Mouse (Mus musculus) kidney, adult 2 months (tissue): ENCODE measurements around the gene Doxl2.

Experiments used
- CTCF ChIP-seq: fragments of 200-500 bp; conservative IDR thresholded peaks from 2 replicates; pipeline ENCODE4 v1.5.1; 2011; ENCODE audit warnings: low read depth, mild to moderate bottlenecking, control low read depth, low read length, moderate library complexity, mixed read lengths; ENCODE audit not compliant: insufficient read depth, insufficient read length
- POLR2A ChIP-seq: fragments of 200-500 bp; IDR thresholded peaks from one replicate; pipeline ENCODE4 v1.6.1; 2011; ENCODE audit warnings: low read depth, low read length, control low read depth

DNA sequence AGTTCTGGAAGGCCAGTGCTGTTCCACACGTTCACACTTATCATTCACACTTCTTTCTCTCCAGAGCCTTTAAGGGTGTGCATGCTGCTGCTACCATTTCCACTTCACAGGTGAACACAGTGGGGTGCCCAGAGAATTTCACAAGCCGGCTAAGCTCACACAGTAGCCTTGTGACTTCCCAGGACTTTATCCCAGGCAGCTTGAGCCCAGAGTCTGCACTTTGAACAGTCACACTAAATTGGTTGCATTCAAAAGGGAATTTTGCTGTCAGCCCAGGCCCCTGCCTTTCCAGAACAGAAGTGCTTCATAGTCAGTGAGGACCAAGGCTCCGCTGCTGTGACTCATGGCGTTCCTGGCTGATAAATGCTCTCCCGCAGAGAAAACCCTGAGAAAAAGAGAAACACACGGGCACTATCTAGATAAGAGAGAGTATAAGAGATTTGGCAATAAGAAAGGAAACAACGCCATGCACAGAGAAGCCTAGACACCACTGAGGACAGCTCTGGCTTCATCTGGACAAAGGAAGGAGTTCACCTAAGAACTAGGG, 11.8 kb downstream of the Doxl2 start, which contains the start of gene Svs1:
- TF ChIP-seq POLR2A (no peak), CTCF (no peak)
